Mouse (Mus musculus) neutrophil, adult 59 days (primary cell): Measurements from ENCODE around the gene Itk. TPM values are rescaled to one million over a fixed set of nuclear protein-coding genes. Genes with fewer than 3 reads are reported as not detected.

ENCODE experiments used
- total RNA-seq, 2 experiments: library from RNA; stranded (reverse); gene quantifications; 1 replicate in 1 of 2; 2 replicates in 1 of 2; pipeline ENCODE4 v1.2.4; 2023

The Itk gene
- total RNA-seq, result 1 to 10 TPM; 2.1 to 3.6 TPM

DNA sequence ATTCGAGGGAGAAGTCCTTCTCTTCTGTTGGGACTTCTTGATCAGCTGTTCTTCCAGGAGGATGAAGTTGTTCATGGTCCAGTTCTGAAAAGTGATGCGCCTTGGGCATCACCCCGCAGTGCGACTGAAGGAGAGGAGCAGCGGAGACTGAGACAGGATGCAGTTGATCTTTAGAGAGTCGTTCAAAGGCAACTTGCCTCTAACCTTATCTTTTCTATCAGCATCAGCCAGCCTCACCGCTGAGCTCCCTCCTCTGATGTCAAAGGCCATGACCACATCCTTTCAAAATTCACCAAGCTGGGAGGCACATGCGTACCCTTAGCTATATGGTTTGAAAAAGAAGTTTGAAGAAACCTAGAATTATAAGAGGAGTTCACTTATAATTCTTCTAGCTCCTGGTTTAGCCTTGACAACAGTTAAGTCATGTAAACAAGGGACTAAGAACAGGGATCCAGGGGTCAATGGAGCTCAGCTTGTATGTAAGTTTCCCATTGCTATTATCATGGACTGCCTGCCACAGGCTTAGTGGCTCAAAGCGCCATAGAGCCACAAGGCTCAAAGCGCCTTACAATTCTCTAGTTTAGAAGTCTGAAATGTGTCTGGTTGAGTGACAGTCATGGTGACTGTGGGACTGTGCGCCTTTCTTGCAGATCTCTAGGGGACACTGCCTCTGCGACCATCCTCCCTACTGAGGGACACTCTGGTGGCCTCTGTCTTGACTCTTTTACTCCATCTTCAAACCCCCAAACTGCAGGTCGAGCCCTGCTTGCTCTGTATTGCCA, at the start of gene Itk:
Itk (minus strand) TSS at position 180 of the 782 bp plus-strand sequence.

DNA sequence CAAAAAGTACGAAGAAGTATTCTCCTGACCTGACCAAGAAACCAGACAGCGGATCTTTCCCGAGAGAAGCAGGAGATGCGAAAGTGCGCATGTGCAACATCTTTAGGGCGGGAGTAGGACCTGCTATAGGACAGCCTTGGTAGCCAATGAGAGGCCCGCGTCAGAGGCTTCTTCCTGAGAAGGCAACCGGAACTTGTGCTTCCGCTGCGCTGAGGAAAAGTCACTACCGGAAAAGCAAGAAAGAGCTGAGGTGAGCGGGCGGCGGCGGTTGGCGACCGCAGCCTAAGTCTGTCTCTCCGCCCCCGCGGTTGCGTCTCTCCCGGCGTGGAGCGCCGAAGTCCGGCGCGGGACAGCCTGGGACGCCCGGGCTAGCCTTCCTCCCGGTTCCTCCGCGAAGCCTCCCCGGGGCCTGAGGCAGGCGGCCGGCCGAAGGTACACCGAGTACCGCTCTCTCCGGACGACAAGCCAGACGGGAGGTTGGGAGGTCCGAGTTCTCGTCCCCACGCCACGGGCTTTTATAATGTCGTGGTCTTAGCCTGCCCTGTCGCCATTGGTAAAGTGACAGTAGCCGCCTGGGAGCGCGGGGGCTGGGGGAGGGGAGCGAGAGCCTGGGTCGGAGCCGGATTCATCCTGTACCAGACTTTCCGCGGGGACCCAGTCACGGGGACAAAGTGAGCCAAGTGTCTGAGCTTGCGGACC, 47.6 kb upstream of the Itk start, which contains the start of gene Med7:
Med7 (plus strand) TSS at position 166 of the 699 bp plus-strand sequence.

DNA sequence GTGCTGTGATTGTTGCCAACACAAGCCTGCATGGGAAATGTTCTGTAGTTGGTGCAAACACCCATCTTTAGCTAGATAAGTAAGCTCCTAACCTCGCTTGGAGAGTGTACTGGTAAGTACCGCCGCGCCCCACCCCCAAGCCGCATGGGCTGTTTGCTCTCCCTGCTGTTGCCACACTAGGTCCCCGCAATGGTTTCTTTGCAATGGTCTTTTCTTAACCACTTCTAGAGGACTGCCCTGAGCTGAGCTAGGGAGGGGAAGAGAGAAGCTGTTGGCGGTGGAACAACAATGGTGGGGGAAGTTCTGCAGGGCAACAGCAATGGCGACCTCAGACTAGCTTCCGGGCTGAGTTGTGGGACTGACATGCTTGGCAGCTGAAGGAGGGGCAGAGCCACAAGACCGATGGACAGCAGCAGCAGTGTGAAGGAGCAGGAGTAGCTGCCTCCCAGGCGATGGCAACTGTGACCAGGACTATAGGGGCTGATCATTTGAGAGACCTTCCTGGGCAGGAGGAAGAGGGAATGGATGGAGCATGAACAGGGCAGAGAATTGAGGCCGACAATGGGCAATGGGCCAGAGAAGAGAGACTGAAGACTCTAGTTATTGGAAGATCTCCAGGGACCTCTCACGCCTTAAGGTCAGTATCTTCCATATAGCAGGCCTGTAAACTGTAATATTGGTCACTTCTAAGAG, 7.0 kb upstream of the Itk start, which contains the start of gene Fam71b:
Fam71b (plus strand) TSS at position 393 of the 693 bp plus-strand sequence.

DNA sequence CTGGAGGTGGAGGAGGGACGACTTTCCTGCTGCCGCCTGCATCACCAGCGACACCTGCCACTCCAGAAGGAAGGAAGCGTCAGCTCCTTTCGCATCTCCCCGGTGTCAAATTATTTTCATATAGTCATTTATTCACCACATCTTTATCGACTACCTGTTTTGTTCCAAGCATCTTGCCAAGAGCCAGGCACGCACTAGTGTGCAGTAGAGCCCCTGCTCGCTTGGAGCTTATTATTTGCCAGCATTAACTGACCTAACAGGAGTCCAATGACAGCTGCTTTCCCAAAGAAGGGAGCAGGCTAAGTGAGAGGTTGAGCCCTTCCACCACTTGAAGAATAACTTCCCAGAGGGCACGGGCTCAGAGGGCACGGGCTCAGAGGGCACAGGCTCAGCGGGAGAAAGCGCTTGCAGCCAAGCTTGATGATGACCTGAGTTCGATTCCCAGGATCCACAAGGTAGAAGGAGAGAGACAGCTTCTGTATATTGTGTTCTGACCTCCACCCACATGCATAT, 76.7 kb downstream of the Itk start, which contains the start of gene Cyfip2:
Cyfip2 (minus strand) TSS at position 337 of the 513 bp plus-strand sequence.

Other genes with a start within 250 kb of the Itk start
- gene Nipal4, start 223.0 kb downstream of the Itk start, total RNA-seq, result not detected
- gene Fndc9, start 154.0 kb downstream of the Itk start, total RNA-seq, result not detected
- gene Cyfip2, start 76.7 kb downstream of the Itk start, total RNA-seq, result 100 to 1,000 TPM; 184 to 204 TPM
- gene Fam71b, start 7.0 kb upstream of the Itk start, total RNA-seq, result 1 to 10 TPM in 1 of 2 experiments, under 1 TPM in 1; 0.90 to 1.3 TPM
- 10 to 100 TPM; 33.9 to 36.3 TPM for gene Med7, start 47.4 kb upstream of the Itk start, total RNA-seq
- gene Havcr2, start 65.4 kb upstream of the Itk start, total RNA-seq, result under 1 TPM; 0.40 to 0.49 TPM
- gene Gm12169, start 134.7 kb upstream of the Itk start, total RNA-seq, result not detected
- not detected for gene BC053393, start 182.0 kb upstream of the Itk start, total RNA-seq
- gene Dppa1, start 239.7 kb upstream of the Itk start, total RNA-seq, result not detected